Mouse (Mus musculus) myocyte (in vitro differentiated cells): ENCODE measurements at regions not wholly inside any gene's neighbourhood (a gene's known extent, or its start where the extent isn't known, plus 50 kb on each side); places are given as distances from the start of the nearest gene placed in this dataset.
"Not testable (repeated sequence)": the region's sequence is repeated elsewhere in the genome, so short reads cannot be mapped to it uniquely, and the experiment has no call there.

Experiments
- MAX ChIP-seq: IDR thresholded peaks from one replicate; pipeline ENCODE4 v1.6.1; 2011; ENCODE audit warnings: low read depth, mild to moderate bottlenecking, control low read depth
- POLR2A ChIP-seq: IDR thresholded peaks from one replicate; pipeline ENCODE4 v1.6.1; 2011; ENCODE audit warnings: low read depth, mild to moderate bottlenecking, control low read depth, moderate library complexity; ENCODE audit not compliant: insufficient read length
- POLR2AphosphoS2 ChIP-seq: IDR thresholded peaks from one replicate; pipeline ENCODE4 v1.6.1; 2011; ENCODE audit warnings: low read depth, control low read depth; ENCODE audit not compliant: insufficient read length
- REST ChIP-seq: IDR thresholded peaks from one replicate; pipeline ENCODE4 v1.6.1; 2011; ENCODE audit warnings: mild to moderate bottlenecking, control low read depth, moderate library complexity; ENCODE audit not compliant: insufficient read depth, insufficient read length
- TCF12 ChIP-seq: IDR thresholded peaks from one replicate; pipeline ENCODE4 v1.6.1; 2011; ENCODE audit warnings: mild to moderate bottlenecking, control low read depth; ENCODE audit not compliant: poor library complexity, insufficient read depth, severe bottlenecking
- USF1 ChIP-seq: IDR thresholded peaks from one replicate; pipeline ENCODE4 v1.6.1; 2011; ENCODE audit warnings: low read depth, mild to moderate bottlenecking, control low read depth, moderate library complexity

GRCm38 (mm10) chr14:53537895-53538294, 716.0 kb downstream of the Dad1 start:
- TF ChIP-seq POLR2A, USF1, REST, POLR2AphosphoS2, MAX, TCF12: not testable (repeated sequence)
